In the genomic region with DNA sequence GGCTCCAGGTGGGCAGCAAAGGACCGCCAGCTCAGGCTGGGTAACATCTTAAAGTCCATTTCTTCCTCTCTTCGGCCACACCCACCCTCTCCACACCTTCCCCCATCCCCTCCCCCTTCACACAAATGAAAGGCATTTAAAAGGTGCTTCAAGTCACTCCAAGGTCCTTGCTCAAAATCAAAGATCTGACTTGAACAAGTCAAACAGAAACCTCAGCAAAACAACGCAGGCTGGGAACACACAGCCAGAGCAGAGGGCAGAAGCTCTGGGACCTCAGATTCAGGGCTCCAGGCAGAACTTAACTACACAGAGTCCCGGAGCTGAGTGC, we compare ENCODE assay signal across 13 mouse cellular contexts. TPM values are rescaled to one million over a fixed set of nuclear protein-coding genes. Genes with fewer than 3 reads are reported as not detected.
DNase-seq lines count a peak whose midpoint lies in the region; ATAC-seq and TF ChIP-seq lines count a peak whose summit lies in the region.
"Had no signal": no experiment of that assay in that cellular context is flagged by ENCODE, and none has a peak within 500 bp of the region (broad histone marks: within the 10 kb centered on the region; RNA-seq: fewer than 3 reads in every experiment).

No protein-coding gene starts in this region.

- peak overlapping the region; percentile 36; the same call in 1 of the 2 replicates for H3K27ac ChIP-seq in hindbrain, embryonic 14.5 days
- no peak overlapping the region for H3K27ac ChIP-seq in hindbrain, embryonic 10.5 days
- H3K27ac ChIP-seq in embryonic facial prominence, embryonic 10.5 days (replicated peaks), result 0 out of 2 replicates have a peak overlapping the region, but pooled peaks have one; percentile 19
- peak overlapping the region; percentile 66 for H3K27ac ChIP-seq in lung, postnatal 0 days (ENCODE audit: low read length)

- DNase-seq in hindbrain, embryonic 14.5 days (ENCODE audit: low spot score), result no peak
- DNase-seq in hindbrain, embryonic 10.5 days (ENCODE audit: low spot score), result no peak
- DNase-seq in embryonic facial prominence, embryonic 10.5 days (ENCODE audit: low spot score), result no peak
- DNase-seq in lung, postnatal 0 days (ENCODE audit: low spot score), result peak; percentile 83
- no peak for DNase-seq in right cerebral cortex, adult 2 months (ENCODE audit: low spot score in 2 of 2)
- no peak for DNase-seq in thymus, postnatal 10 days (ENCODE audit: low spot score in 2 of 2)
- DNase-seq: adrenal gland, postnatal 14 days; cerebellum, adult 9-10 months; forebrain, postnatal 0 days; thymus, postnatal 14 days had no signal

- TF ChIP-seq EP300 in lung, postnatal 0 days (IDR thresholded peaks at IDR 0.05), result peak; percentile 28; the same call in 1 of the 2 replicates

- H3K9ac ChIP-seq in hindbrain, embryonic 14.5 days, result no peak overlapping the region
- H3K9ac ChIP-seq in lung, postnatal 0 days (replicated peaks; ENCODE audit: low read depth), result no peak overlapping the region
- H3K9ac ChIP-seq: forebrain, postnatal 0 days had no signal

- ATAC-seq in hindbrain, embryonic 14.5 days (ENCODE audit: low FRiP score), result no peak
- ATAC-seq in lung, postnatal 0 days, result peak; percentile 69
- ATAC-seq: inflammation-experienced regulatory T-cells, adult 6 months had no signal

- H3K4me3 ChIP-seq in hindbrain, embryonic 14.5 days (replicated peaks; ENCODE audit: low read length), result no peak overlapping the region
- no peak overlapping the region for H3K4me3 ChIP-seq in hindbrain, embryonic 10.5 days
- peak overlapping the region; percentile 32 for H3K4me3 ChIP-seq in E14TG2a.4 (replicated peaks; ENCODE audit: low read length)
- no peak overlapping the region for H3K4me3 ChIP-seq in embryonic facial prominence, embryonic 10.5 days
- H3K4me3 ChIP-seq in lung, postnatal 0 days (ENCODE audit: low read depth, low read length), result no peak overlapping the region

- peaks cover 16% of the 10 kb centered on the region; the same call in 1 of the 2 replicates for H3K4me1 ChIP-seq in hindbrain, embryonic 14.5 days (replicated peaks; ENCODE audit: control insufficient read depth, insufficient read depth, low read length)
- peaks cover 24% of the 10 kb centered on the region for H3K4me1 ChIP-seq in hindbrain, embryonic 10.5 days (replicated peaks)
- H3K4me1 ChIP-seq in E14TG2a.4 (replicated peaks; ENCODE audit: low read depth, low read length), result peaks cover 46% of the 10 kb centered on the region
- H3K4me1 ChIP-seq in embryonic facial prominence, embryonic 10.5 days, result peaks cover 22% of the 10 kb centered on the region
- H3K4me1 ChIP-seq in lung, postnatal 0 days (ENCODE audit: insufficient read depth, low read depth, low read length), result no peaks in the 10 kb centered on the region

- no peaks in the 10 kb centered on the region for H3K9me3 ChIP-seq in hindbrain, embryonic 14.5 days (ENCODE audit: control insufficient read depth, low read length)
- H3K9me3 ChIP-seq in hindbrain, embryonic 10.5 days, result no peaks in the 10 kb centered on the region
- H3K9me3 ChIP-seq in E14TG2a.4 (ENCODE audit: low read length), result peaks cover 4% of the 10 kb centered on the region; the same call in 1 of the 2 replicates
- no peaks in the 10 kb centered on the region for H3K9me3 ChIP-seq in embryonic facial prominence, embryonic 10.5 days
- H3K9me3 ChIP-seq in lung, postnatal 0 days (ENCODE audit: low read length), result no peaks in the 10 kb centered on the region

- peaks cover 13% of the 10 kb centered on the region for H3K36me3 ChIP-seq in hindbrain, embryonic 14.5 days (replicated peaks; ENCODE audit: control insufficient read depth, insufficient read depth)
- H3K36me3 ChIP-seq in hindbrain, embryonic 10.5 days, result peaks cover 16% of the 10 kb centered on the region
- no peaks in the 10 kb centered on the region for H3K36me3 ChIP-seq in E14TG2a.4 (ENCODE audit: insufficient read depth, low read length)
- H3K36me3 ChIP-seq in embryonic facial prominence, embryonic 10.5 days (replicated peaks), result peaks cover 26% of the 10 kb centered on the region
- peaks cover 9% of the 10 kb centered on the region; the same call in 1 of the 2 replicates for H3K36me3 ChIP-seq in lung, postnatal 0 days (ENCODE audit: insufficient read depth, low read length)

- WGBS in hindbrain, embryonic 14.5 days, result 59% methylated on average over 4 of the region's 4 CpGs
- 59% methylated on average over 4 of the region's 4 CpGs for WGBS in hindbrain, embryonic 10.5 days
- 56% methylated on average over 4 of the region's 4 CpGs for WGBS in embryonic facial prominence, embryonic 10.5 days
- WGBS in lung, postnatal 0 days, result 33% methylated on average over 4 of the region's 4 CpGs

- H3K4me2 ChIP-seq in hindbrain, embryonic 14.5 days (replicated peaks), result no peak overlapping the region
- peak overlapping the region; percentile 6; the same call in 1 of the 2 replicates for H3K4me2 ChIP-seq in lung, postnatal 0 days (replicated peaks; ENCODE audit: low read depth, low read length)
- H3K4me2 ChIP-seq: midbrain, embryonic 11.5 days had no signal

- H3K27me3 ChIP-seq in hindbrain, embryonic 14.5 days (ENCODE audit: control insufficient read depth, insufficient read depth, low read length), result no peaks in the 10 kb centered on the region
- H3K27me3 ChIP-seq in hindbrain, embryonic 10.5 days (ENCODE audit: insufficient read depth, poor library complexity, severe bottlenecking), result no peaks in the 10 kb centered on the region
- H3K27me3 ChIP-seq in E14TG2a.4 (ENCODE audit: insufficient read depth, low read length), result peaks cover 11% of the 10 kb centered on the region
- H3K27me3 ChIP-seq in embryonic facial prominence, embryonic 10.5 days (replicated peaks; ENCODE audit: low read depth, poor library complexity, severe bottlenecking), result 0 out of 2 replicates have a peak, but pooled peaks cover 5% of the 10 kb centered on the region
- H3K27me3 ChIP-seq in lung, postnatal 0 days (replicated peaks; ENCODE audit: insufficient read depth, low read length), result no peaks in the 10 kb centered on the region

- no peak for TF ChIP-seq CTCF in E14TG2a.4 (conservative IDR thresholded peaks at IDR 0.05; ENCODE audit: low read length)
- TF ChIP-seq CTCF in lung, postnatal 0 days (IDR thresholded peaks at IDR 0.05), result no peak

RNA-seq across cellular contexts. Expression of gene Syt13, which starts 52.9 kb away (rescaled TPM):
- 29.7 and 39.8 TPM in 2 replicates for polyA plus RNA-seq in hindbrain, embryonic 14.5 days (2014; fragmentation: Nextera tagmentation; extraction: Ambion mirVana)
- polyA plus RNA-seq in hindbrain, embryonic 10.5 days (2016; fragmentation: Nextera tagmentation; extraction: Ambion mirVana), result 20.1 and 20.4 TPM in 2 replicates
- polyA plus RNA-seq in embryonic facial prominence, embryonic 10.5 days (2016; fragmentation: Nextera tagmentation; extraction: Ambion mirVana), result 9.7 and 10.2 TPM in 2 replicates
- 0.24 and 0.32 TPM in 2 replicates for polyA plus RNA-seq in lung, postnatal 0 days (2015; fragmentation: Nextera tagmentation; extraction: Ambion mirVana)
- polyA plus RNA-seq: inflammation-experienced regulatory T-cells, adult 6 months had no signal
